Mouse (Mus musculus): ENCODE measurements around the gene Vamp8.

Vamp8 gene

DNA sequence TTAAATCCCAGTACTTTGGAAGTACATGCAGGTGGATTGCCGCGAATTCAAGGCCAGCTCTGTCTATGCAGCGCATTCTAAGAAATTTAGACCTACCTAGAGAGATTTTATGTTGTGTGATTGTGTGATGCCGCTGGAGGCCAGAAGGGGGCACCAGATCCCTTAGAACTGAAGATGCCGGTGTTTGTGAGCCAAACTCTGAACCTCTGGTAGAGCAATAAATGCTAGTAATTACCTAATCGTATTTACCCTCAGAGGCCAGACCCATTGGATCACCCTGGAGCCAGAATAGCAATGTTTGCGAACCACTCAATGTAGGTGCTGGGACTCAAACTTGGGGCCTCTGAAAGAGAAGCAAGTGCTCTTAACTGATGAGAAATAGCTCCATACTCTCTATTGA, 11.4 kb upstream of the Vamp8 start:
- DNase-seq, result peak; percentile 91

DNA sequence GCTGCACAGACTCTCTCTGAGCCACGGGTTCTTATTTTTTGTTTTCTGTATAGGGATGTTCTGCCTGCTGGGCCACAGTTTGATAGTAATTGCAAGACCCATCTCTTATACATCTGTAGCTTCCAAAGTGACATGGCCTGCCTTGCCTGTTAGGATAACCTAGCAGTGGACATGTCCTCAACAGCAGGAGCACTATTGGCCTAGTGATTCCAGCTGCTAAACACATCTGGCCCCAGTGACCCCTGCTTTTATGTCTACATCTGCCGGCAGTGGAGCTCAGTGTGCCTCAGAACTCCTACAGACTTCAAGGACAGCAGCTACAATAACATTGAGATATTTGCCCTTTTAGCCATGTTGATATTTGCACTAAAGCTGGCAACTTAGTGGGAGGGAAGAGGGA, 9.5 kb upstream of the Vamp8 start:
- no peak for DNase-seq

DNA sequence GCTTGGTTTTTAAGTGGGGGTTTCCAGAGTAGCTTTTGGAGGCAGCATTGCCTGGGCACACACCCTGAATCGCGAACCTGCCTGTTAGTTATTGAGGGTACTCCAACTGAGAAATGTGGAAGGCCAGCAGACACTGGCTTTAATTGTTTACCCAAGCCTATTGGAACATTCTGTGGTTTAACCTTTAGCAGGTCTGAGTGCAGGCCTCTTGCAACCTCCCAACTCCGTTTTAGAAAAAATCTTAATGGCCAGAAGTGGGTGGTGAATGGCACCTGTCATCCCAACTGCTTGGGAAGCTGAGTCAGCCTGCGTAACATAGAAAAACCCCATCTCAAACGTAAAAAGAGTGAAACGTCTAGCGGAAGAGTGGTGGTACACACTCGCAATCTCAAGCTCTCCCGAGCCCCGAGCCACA, 6.3 kb upstream of the Vamp8 start:
- DNase-seq, result no peak

DNA sequence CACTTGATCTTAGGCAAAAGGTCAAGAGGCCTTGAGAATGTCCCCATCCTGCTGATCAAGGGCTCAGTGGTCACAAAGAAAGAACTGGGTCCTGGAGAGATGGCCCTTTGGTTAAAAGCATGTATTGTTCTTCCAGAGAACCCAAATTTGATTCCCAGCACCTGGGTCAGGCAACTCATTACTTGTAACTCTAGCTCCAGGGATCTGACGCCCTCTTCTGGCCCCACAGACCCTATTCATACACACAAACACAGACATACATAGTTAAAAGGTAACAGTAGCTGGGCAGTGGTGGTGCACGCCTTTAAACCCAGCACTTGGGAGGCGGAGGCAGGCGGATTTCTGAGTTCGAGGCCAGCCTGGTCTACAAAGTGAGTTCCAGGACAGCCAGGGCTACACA, 1.8 kb upstream of the Vamp8 start:
- no peak for DNase-seq

DNA sequence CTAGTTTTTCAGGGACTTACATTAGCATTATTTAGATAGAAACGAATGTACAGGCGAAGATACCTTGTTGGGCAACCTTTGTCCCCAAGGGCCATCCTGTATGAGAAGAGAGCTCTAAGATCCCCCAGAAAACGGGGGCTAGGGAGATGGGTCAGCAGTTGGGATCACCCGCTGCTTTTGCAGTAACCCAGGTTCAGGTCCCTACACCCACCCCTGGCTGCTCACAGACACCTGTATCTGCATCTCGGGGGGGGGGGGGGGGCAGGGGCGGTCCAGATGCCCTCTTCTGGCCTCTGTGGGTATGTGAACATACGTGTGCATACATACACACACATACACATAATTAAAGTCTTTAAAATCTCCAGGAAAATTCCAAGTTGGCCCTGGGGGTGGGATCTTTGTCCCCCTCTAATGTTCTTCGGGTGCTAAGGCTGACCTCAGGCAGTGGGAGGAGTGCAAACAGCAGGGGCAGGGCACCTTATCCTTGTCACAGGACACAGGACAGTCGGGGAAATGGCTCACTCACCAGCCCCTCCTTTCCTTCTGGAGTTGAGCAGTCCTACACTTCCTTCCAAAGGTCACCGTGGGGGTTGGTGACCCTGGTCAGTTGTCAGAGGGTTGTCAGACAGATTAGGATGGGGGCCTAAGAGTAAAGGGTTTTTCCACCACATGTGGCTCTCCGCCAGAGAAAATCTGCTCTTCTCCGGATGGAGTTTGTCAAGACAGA, 455 bp upstream of the Vamp8 start:
- peak; percentile 96 for DNase-seq

DNA sequence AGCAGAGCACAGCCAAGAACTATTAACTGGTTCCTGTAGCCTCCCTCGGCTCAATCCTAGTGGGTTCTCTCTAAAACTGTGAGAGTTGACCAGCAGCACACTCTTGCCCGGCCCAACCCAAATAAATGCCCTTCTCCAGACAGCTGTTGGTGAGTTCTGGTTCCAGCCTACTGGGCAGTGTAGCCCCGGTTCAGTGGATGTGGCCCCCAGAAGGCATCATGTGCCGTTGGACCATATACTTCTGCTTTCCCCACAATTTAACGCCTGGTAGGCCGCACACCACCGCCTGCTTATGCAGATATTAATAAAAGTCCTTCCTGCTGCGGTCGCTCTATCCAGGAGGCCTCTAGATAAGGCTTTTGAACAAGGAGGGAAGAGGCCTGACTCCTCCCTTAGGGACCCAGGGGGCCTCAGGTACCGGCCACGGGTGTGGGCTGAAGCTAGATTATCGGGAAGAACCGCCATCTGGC, 997 bp downstream of the Vamp8 start:
- no peak for DNase-seq

DNA sequence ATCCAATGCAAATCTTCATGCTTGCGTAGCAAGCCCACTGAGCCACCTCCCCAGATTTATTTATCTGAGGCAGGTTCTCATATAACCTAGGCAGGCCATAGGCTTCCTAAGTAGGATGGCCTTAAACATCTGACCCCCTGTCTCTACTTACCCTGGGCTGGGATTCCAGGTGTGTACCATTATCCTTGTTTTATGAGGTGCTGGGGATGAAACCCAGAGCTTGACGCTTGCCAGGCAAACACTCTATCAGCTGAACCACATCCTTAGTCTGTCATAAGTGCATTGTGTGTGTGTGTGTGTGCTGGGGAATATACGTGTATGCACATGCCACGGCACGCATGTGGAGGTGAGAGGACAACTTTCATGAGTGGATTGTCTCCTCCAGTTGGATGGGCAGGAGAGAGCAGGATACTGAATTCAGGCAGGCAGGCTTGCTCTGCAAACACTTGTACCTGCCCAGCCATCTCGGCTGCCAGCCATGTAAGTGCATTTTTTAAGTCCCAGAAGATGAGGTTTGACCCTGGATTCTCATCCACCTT, 1.6 kb downstream of the Vamp8 start:
- DNase-seq, result no peak

DNA sequence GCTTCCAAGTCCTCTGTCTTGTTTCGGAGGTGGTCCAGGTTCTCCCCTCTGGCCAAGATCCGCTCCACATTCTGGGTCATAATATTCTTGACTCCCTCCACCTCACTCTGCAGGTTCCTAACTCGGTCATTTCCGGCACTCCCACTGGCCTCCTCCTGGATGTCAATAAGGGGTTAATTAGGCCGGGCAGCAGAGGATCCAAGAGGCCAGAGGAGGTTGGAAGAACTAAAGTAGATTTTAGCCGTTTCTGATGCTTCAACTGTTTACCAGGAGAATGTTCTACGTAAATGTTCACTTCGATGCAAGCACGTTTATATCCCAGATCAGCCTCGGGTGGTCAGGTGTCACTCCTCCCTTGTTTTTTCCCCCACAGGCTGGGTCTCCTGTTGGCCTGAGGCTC, 2.2 kb downstream of the Vamp8 start:
- no peak for DNase-seq

DNA sequence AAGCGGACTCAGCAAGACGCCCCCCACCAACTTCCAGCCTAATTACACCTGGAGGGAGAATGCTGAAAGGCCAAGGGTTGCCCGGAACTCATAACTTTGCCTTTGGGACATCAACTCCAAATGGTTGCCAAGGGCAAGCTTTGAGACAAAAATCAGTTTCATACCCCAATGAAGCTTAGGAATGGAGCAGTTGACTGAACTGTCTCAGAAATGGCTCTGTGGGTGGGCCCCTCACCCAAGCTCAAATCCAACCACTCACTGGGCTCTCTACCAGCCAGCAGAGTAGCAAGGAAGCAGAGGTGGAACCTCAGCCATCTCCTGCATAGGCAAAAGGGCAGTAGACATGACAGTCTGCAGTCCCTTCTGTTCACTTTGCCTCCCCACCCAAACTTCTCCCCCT, 2.7 kb downstream of the Vamp8 start:
- no peak for DNase-seq

DNA sequence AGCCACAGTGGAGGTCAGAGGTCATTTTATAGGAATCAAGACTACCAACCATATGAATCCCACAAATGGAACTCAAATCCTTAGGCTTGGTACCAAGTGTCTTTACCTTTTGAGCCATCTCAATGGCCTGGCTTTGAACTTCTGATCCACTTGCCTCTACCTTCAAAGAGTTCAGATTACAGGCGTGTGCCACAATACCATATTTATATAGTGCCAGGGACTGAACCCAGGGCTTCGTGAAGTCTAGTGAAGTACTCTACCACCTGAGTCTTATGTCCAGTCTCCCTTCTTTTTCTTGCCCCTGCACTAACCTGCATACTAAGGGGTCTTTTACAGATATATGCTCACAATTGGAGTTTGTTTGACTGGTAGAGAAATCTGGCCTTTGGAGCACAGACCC, 3.9 kb downstream of the Vamp8 start:
- DNase-seq, result no peak

DNA sequence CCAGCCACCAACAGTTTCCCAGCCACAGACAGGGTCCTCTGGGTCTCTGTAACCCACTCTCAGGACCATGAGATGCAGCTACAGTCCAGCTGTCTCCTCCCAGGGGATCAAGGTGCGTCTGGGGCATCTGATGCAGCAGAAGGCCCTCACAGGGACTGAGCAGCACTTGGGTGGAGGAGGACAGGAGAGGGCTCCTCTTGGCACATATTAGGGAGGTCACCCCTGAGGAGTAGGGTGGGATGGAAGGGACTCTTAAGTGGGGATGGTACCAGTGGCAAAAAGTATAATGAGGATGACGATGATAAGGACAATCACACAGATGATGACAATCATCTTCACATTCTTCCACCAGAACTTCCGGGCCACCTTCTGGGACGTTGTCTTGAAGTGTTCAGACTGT, 5.2 kb downstream of the Vamp8 start:
- no peak for DNase-seq

DNA sequence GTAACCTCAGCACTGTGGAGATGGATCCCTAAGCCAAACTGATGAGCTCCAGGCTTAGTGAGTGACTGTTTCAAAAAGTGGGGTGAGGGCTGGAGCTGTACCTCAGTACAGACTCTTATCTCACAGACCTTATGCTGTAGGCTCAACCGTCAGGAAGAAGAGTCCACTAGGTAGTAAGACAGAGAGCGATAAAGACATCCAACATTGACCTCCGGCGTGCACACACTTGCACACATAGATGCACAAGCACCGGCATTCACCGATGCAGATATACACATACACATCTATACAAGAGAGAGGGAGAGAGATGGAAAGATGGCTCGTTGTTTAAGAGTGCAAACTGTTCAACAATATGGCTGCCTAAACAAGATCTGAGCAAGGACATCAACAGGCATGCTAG, 6.6 kb downstream of the Vamp8 start:
- DNase-seq, result no peak

DNA sequence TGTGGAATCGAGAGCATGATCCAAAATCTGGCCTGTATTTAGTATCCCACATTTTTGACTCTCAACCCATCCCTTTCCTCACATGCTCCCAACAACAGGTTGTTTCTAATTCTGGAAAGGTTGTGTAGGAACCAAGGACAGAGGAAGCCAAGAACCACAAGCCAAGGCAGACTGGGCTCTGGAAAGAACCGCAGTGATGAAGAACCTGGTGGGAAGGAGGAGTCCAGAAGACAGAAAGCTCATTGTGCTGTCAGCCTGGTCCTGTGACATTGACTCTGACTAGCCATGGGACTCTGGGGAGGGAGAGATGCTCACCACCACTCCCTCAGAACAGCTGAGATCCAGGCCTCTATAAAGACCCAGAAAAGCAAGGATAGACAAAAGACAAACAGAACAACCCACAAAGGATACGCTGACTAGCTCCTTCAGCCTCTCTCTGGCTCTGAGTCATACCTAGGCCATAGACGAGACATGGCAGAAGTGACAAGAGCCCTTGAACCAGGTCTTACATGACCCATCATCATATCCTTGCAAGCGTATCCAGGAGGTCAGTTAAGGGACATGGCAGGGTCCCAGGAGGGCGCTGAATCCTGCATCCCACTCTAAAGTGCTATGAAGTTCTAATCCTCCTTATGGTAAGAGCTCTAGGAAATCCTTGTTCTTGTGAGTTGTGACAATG, 7.2 kb downstream of the Vamp8 start:
- DNase-seq, result no peak

DNA sequence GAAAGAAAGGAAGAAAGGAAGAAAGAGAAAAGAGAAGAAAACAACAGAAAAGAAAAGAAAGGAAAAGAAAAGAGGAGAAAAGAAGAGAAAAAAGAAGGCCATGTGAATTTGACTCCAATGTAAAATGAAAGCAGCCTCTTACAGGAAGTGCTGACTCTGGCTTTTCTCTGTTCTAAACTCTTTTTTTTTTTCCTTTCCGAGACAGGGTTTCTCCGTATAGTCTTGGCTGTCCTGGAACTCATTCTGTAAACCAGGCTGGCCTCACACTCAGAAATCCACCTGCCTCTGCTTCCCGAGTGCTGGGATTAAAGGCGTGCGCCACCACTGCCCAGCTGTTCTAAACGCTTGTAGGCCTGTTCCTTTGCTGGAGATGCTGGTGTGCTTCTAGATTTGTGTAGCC, 8.0 kb downstream of the Vamp8 start:
- no peak for DNase-seq

DNA sequence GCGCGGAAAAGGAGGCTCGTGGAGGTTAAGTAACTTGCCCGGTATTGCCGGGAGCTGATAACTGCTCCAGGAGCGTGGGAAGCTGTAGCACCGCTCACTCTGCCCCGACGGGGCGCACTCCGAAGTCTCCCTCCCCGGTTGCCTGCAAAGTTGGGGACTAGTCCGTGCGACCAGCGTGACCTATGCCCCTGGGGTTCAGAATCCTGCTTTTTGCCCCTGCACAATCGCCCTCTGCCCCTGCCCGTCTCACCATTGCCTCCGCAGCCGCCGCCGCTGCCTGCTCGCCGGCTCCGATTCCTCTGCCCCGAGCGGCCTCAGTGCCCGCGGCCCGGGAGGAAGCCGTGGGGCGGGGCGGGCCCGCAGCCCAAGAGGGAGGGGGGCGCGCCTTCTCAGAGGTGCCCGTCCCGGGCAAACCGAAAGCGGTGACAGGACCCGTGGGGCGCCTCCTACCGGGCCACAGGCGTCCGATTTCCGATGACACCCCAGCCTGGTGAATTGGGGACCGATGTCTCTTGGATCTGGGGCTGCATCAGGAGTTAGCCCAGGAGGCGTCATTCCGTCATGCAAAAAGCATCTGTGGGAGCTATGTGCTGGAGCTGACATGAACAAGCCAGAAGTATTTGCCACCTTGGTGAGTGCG, 10.3 kb downstream of the Vamp8 start, which contains the start of gene Vamp5:
TSS of gene Vamp5 (minus strand) at position 338 of the 640 bp plus-strand sequence.
- peak; percentile 88 for DNase-seq

DNA sequence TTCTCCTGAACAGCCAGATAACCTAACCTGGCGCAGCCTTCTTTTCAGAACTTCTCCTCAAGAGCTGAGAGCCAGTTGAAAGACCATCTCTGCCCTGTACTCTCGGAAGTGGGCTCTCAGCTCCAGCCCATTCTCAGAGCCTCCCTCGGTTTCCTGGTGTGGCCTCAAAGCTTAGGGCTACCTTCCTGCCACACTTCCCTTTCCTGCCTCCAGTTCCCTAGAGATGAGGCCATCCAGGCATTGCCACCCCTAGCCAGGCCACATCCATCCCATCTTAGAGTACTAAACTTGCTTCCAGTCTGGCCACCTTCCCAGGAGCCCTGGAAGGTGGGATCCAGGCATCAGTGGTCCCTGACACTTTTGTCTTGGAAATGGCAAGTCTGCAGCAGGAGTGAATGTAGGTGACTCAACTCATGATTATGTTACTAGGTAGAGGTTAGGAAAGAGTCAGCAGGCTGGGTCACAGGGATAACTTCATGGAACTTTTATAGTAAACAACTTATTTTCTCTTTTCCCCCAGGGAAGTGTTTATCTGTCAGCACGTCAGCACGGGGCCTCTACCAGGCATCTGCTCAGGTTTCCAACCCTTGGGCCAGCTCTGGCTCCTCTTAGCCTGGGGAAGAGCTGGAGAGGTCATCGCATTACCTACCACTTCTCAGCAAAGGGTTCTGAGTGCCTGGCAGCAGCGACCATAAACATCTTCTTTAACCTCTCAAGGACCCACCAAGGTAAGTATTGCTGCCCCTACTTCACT, 10.9 kb downstream of the Vamp8 start:
- no peak for DNase-seq

DNA sequence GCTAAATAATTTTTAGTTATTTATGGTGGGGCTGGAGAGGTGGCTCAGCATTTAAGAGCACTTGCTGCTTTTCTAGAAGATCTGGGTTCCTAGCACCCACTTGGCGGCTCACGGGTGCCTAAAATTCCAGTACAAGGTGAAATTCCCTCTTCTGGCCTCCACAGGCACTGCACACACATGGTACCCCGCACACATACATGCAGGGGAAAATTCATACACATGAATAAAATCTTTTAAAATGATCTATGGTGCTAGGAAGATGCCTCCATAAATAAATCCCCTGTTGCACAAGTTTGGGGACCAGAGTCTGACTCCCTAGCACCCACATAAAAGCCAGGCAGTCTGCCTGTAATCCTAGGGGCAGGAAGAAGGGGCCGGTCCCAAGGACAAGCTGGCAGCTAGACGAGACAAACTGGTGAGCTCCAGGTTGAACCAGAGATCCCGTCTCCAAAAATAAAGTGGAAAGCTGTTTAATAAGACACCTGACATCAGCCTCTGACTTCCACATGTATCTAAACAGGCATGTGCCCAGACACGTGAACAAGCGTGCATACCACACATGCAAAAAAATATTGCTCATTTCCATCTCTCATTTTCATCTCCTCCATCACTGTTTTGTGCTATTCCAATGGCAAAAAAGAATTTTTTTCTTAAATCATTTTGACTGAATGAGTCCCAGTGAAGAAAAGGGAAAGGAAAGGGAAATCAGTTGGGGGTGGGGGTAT, 11.8 kb downstream of the Vamp8 start:
- no peak for DNase-seq

DNA sequence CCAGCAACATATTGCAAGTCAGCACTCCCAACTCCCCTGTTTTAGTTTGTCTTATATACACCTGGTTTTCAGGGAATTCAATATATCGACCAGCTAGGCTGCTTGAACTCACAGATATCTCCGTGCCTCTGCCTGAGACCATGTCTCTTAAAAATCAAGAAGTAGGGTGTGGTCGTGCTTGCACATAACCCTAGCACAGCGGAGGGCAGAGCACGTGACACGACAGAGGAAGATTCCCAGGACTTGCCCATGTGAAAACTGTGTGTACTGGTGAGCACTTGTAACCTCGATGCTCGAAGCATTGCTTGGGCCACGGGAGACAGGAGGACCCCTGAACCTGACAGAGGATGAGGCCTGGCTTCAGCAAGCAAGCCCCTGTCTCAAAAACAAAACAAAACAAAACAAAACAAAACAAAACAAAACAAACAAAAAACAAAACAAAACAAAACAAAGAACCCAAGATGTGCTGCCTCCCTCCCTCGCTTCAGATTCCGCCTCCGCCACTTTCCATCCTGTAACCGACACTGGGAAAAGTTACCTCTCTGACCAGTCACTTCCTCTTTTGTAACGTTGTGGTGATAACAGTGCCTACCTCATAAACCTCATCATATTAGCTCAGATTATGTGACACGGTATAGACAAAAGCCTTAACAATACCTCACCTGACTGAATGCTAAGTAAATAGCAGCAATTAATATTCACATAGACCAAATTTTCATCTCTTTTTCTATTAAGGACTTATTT, 15.5 kb downstream of the Vamp8 start:
- DNase-seq, result no peak

DNA sequence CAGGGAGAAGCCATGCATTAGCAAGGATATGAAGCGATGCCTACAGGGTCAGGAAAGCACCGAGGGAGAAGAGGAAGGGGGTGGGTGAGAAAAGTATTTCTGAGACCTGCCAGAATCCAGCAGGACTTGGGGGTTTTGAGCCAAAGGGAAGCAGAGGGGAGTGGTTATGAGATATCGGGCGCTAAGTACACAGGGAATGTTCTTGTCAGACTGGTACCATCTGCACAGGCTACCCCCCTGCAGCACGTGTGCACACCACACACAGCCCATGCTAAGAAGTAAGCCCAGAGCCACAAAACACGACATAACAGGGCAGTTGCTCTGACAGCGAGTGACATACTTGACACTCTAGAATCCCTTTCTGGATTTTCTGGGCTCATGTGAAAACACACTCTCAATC, 16.3 kb downstream of the Vamp8 start:
- no peak for DNase-seq

DNA sequence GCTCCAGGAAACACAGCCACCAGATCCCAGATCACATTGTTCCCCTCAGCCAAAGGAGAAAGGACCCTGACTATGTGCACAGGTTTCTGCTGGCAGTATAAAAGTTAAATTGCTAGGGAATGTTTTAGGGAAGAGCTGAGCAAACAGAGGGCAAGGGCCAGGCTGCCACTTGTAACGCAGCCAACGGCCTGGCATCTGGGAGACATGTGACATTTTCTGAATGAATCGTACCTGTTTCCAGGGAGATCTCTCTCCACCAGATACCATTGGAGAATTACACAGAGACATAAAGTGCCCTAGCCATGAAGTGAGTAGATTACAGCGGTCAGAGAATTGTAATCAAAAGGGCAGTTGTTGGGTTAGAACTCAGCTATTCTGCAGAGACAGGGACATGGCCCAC, 17.3 kb downstream of the Vamp8 start:
- DNase-seq, result no peak

DNA sequence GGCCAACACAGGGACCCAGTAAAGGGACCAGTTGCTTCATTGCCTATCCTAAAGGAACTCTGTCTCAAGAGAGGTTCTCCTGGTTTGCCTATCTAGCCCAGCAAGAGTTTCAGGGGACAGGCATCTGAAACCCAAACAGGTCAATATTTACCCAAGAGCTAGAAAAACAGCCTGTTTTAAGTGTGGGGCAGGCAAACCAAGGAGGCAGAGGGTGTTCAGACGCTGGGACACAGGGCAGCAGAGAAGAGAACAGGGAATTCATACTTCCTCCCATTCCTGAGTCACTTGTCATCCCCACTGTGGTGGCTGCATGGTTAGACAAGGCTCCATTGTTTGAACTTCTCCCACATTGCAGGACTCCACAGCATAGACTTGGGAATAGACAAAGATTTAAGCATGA, 18.9 kb downstream of the Vamp8 start:
- DNase-seq, result no peak

DNA sequence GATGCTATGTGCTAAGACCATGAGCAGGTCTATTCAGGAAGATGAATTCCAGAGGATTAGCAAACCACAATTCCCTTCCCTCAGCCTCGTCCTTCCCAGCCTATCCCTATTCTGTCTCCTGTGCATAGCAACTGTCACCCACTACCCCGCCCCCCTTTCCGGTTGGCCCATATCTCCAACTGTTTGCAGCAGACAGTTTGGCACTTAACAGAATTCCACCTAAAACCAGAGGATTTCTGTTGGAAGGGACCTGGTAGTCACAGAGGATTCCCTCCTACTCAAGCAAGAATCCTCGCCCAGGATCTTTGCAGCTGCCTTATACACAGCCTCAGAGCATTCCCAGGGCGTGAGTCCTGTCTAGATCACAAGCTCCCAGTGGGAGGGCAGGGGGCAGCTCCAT, 19.4 kb downstream of the Vamp8 start:
- DNase-seq, result no peak
